Mouse (Mus musculus) megakaryocyte, embryonic 14.5 days (primary cell): ENCODE measurements around the gene Mknk1.

Experiments used
- FLI1 ChIP-seq: IDR thresholded peaks from 2 replicates; pipeline ENCODE4 v1.6.1; 2012; ENCODE audit warnings: low read length, inconsistent platforms, mixed read lengths
- GATA1 ChIP-seq: IDR thresholded peaks from 3 replicates; pipeline ENCODE4 v1.6.1; 2012; ENCODE audit warnings: mixed read lengths, low read length, inconsistent platforms, borderline replicate concordance

DNA sequence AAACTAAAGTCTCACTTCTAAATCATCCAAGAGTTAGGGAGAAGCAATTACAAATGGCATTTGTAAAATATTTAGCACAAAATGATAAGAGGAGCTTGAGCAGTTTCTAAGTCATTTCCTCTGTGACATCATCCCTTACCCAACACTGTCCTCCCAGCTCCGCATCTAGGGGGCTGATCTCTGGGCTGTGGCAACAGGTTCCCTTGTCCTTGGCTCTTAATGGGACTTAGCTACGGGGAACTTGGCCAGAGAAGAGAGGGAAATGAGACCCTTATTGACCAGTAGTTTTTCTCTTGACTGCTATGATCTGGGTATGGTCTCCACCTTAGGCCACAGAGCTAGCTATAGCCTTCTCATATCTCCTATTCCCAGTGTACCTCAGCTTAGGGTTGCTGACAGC, 13.7 kb upstream of the Mknk1 start:
- TF ChIP-seq GATA1, result peak; percentile 52; the same call in 1 of the 3 replicates
- no peak for TF ChIP-seq FLI1
